Mouse (Mus musculus): ENCODE measurements around the gene Lrrc74a. TPM values are rescaled to one million over a fixed set of nuclear protein-coding genes. Genes with fewer than 3 reads are reported as not detected.

The Lrrc74a gene
- 0.08 TPM in 1 of 2 replicates, not detected in the other for polyA plus RNA-seq (2015; fragmentation: Nextera tagmentation; extraction: Ambion mirVana)

DNA sequence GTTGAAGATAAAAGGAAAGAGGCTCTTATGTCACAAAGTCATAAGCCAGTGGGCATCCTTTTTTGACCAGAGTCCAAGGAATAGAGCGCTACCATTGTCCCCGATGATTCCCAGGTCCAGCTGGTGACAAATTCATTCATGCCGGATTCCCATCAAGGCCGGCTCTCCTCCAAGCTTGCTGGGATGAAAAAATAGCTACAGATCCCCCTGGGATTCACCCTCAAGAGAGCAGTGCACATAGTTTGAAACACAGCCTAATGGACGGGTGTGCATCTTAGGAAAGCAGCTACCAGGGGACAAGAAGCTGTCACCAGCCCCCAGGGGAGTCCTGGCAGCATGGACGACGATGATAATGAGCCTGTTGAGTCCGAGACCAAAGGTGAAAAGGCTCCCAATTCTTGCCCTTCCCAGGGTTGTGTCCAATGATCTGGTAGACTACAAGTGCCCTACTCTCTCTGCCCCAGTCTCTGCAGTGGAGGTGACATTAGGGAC lies at the start of gene Lrrc74a:
Gene Lrrc74a, plus strand, starts transcription at position 51 of the 492 bp plus-strand sequence.
- ATAC-seq (ENCODE audit: insufficient read depth, low FRiP score, low read depth): no peak
- no peaks in the 10 kb centered on the region for H3K27me3 ChIP-seq (replicated peaks)
- H3K9me3 ChIP-seq: no peaks in the 10 kb centered on the region
- WGBS: 84% methylated on average over 8 of the region's 8 CpGs
- no peaks in the 10 kb centered on the region for H3K4me1 ChIP-seq
- H3K36me3 ChIP-seq: no peaks in the 10 kb centered on the region
- H3K4me2 ChIP-seq: no peak within 1 kb of the TSS
- H3K9ac ChIP-seq: no peak within 1 kb of the TSS
- no peak within 1 kb of the TSS for H3K27ac ChIP-seq
- H3K4me3 ChIP-seq (replicated peaks): no peak within 1 kb of the TSS

DNA sequence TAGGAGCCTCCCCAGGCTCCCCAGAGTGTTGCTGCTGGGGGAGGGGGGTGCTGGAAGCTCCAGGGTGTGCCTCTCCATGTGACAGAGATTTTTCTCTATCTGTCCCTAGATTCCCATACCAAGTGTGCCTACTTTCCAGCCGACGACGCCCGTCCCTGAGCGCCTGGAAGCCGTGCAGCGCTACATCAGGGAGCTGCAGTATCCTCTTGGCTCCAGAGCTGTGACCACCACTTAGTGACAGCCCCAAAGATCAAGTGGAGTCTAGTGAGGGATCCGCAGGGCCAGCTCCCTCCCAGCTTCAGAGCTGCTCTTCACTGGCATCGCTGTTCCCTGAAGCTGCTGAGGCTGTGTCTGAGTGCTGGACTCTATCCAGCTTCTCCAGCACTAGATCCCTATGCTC lies 48.9 kb upstream of the Lrrc74a start:
- Histone ChIP-seq H3K27me3 (replicated peaks) (no peaks in the 10 kb centered on the region), H3K4me1 (no peaks in the 10 kb centered on the region), H3K27ac (no peak overlapping the region), H3K36me3 (no peaks in the 10 kb centered on the region), H3K9me3 (no peaks in the 10 kb centered on the region), H3K4me2 (no peak overlapping the region), H3K4me3 (replicated peaks) (no peak overlapping the region), H3K9ac (no peak overlapping the region)
- no peak for ATAC-seq (ENCODE audit: insufficient read depth, low FRiP score, low read depth)
- 68% methylated on average over 9 of the region's 9 CpGs for WGBS

DNA sequence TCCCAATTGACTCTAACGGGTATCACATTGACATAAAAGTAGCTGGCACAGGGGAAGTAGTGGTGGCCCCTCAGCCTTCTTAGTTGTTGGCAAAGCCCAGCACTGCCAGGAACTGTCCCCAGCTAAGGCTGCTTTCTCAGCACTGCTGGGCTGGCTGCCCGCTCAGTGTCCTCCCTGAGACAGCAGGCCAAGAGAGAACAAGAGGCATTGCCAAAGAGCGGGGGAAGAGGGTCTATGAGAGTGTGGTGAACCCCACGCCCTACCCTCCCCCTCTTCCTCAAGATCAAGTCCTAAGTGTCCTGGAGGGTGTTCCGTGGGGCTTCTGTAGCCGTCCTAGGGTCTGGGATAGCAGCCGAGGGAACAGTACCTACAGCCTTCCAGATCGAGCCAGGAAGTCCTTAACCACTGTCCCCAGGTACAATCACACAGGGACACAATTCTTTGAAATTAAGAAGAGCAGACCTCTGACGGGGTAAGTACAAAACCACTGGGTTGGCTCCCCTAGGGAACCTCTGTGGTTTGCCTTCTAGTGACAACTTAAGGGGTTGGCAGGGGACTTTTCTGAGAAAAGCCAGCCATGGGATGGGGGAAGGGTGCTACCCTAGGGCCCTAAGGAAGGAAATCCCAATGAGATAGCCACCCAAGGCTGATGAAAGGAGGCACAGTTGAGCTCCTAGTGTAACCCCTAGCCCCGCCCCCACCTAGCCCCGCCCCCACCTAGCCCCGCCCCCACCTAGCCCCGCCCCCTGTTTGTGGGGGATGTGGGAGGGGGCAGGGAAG lies 47.4 kb upstream of the Lrrc74a start:
- Histone ChIP-seq H3K36me3 (no peaks in the 10 kb centered on the region), H3K9me3 (no peaks in the 10 kb centered on the region), H3K4me2 (no peak overlapping the region), H3K4me1 (no peaks in the 10 kb centered on the region), H3K9ac (no peak overlapping the region), H3K27ac (peak overlapping the region; percentile 28; the same call in 1 of the 2 replicates), H3K4me3 (replicated peaks) (no peak overlapping the region), H3K27me3 (replicated peaks) (no peaks in the 10 kb centered on the region)
- ATAC-seq (ENCODE audit: insufficient read depth, low FRiP score, low read depth): no peak; the same call in 1 of the 2 replicates
- 55% methylated on average over 13 of the region's 13 CpGs for WGBS

DNA sequence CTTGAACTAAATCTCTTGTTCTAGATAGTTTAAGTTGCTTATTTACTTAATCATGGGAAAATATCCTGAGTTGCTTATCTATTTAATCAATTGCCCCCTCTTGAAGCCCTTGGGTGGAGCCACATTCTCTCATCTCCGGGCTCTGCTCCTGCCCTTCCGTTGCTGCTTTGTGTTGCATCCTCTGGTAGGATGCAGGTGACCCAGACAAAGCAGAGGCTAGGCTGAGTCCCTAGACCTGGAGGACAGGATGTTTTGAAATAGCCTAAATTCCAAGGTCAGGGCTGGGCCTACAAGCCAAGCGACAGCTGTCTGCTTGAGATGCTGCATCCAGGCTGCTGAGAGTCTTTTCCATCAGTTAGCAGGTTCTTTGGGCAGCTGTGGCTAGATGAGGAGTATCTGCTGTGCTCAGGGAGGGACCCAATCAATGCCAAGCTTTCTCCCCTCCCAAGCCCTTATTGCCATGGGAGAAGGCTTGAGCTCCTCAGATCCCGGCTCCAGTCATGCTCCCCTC lies 46.7 kb upstream of the Lrrc74a start:
- Histone ChIP-seq H3K9ac (no peak overlapping the region), H3K4me2 (no peak overlapping the region), H3K27ac (peak overlapping the region; percentile 28; the same call in 1 of the 2 replicates), H3K4me3 (replicated peaks) (no peak overlapping the region), H3K4me1 (peaks cover under 1% of the 10 kb centered on the region; the same call in 1 of the 2 replicates), H3K36me3 (no peaks in the 10 kb centered on the region), H3K9me3 (no peaks in the 10 kb centered on the region), H3K27me3 (replicated peaks) (no peaks in the 10 kb centered on the region)
- no peak for ATAC-seq (ENCODE audit: insufficient read depth, low FRiP score, low read depth)
- WGBS: 65% methylated on average over 4 of the region's 4 CpGs

DNA sequence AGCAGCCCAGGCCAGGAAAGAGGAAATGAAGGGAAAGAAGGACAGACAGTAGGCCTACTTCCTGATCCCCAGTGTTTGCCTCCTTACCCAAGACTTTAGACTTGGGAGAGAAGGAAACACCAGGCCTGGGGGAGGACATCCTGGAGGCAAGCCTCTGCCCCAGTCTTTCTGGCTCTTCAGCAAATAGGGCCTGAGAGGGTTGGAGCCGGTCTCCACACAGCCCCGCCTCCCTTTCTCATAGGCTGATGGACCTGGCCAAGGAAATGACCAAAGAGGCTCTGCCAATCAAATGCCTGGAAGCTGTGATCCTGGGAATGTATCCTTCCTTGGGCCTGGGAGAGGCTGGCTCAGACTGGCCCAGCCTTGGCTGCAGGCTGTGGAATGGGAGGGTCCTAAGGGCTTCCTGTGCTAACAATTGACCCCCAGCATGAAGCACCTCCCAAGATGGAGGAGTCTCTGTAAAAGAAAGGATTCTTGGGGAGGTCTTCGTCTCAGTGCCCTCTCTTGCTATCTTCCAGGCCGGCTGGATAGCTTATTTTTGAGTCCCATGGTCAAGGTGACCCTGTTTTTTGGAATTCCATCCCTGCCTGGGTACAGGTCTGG lies 46.1 kb upstream of the Lrrc74a start:
- H3K9ac ChIP-seq: no peak overlapping the region
- H3K36me3 ChIP-seq: no peaks in the 10 kb centered on the region
- H3K9me3 ChIP-seq: no peaks in the 10 kb centered on the region
- WGBS: 75% methylated on average over 4 of the region's 4 CpGs
- no peak; the same call in 1 of the 2 replicates for ATAC-seq (ENCODE audit: insufficient read depth, low FRiP score, low read depth)
- H3K4me3 ChIP-seq (replicated peaks): no peak overlapping the region
- no peak overlapping the region for H3K4me2 ChIP-seq
- no peaks in the 10 kb centered on the region for H3K27me3 ChIP-seq (replicated peaks)
- no peak overlapping the region for H3K27ac ChIP-seq
- H3K4me1 ChIP-seq: peaks cover 6% of the 10 kb centered on the region; the same call in 1 of the 2 replicates

DNA sequence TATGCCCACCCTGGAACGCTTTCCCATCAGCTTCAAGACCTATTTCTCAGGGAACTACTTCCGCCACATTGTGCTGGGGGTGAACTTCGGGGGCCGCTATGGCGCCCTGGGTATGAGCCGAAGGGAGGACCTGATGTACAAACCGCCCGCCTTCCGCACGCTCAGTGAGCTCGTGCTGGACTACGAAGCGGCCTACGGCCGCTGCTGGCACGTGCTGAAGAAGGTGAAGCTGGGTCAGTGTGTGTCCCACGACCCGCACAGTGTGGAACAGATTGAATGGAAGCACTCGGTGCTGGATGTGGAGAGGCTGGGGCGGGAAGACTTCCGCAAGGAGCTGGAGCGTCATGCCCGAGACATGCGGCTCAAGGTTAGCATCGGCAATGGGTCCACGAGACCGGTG lies 45.3 kb upstream of the Lrrc74a start:
- WGBS: 94% methylated on average over 27 of the region's 27 CpGs
- ATAC-seq (ENCODE audit: insufficient read depth, low FRiP score, low read depth): no peak
- H3K9me3 ChIP-seq: no peaks in the 10 kb centered on the region
- no peak overlapping the region for H3K9ac ChIP-seq
- no peaks in the 10 kb centered on the region for H3K36me3 ChIP-seq
- H3K4me2 ChIP-seq: no peak overlapping the region
- no peaks in the 10 kb centered on the region for H3K27me3 ChIP-seq (replicated peaks)
- peaks cover 7% of the 10 kb centered on the region; the same call in 1 of the 2 replicates for H3K4me1 ChIP-seq
- no peak overlapping the region for H3K27ac ChIP-seq
- H3K4me3 ChIP-seq (replicated peaks): no peak overlapping the region

DNA sequence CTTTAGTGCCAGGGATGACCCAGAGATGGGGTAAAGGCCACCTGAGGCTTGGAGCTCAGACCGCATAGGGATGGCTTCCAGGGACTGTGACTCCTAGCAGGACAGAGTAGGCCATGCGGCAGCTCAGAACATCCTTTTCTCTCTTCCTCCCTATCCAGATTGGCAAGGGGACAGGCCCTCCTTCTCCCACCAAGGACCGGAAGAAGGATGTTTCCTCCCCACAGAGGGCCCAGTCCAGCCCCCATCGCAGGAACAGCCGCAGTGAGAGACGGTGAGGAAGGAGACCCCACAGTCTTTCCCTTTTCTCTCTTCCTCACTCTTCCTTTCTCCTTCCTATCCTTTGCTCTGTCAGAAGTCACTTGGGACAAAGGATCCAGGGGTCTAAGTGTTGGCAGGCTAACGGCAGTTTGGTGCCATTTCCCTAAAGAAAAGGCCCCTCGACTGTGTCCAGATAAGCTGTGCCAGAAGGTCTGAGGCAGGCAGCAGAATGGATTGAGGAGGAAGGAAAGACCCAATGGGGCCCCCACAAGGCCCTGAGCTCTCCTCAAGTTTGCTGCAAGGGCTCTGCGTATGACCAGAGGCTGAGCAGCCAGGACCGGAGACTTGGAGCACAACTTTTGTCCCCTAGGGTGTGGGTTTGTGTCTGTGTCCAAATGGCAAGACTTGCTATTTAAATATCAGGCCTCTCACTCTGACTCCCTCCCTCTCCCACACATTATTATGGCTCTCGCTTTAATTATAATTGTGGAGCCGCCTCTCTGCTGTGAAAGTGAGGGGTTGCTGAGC lies 43.3 kb upstream of the Lrrc74a start:
- 78% methylated on average over 12 of the region's 12 CpGs for WGBS
- no peak overlapping the region for H3K9ac ChIP-seq
- H3K9me3 ChIP-seq: no peaks in the 10 kb centered on the region
- H3K4me1 ChIP-seq: peaks cover 7% of the 10 kb centered on the region; the same call in 1 of the 2 replicates
- no peaks in the 10 kb centered on the region for H3K27me3 ChIP-seq (replicated peaks)
- no peak for ATAC-seq (ENCODE audit: insufficient read depth, low FRiP score, low read depth)
- no peaks in the 10 kb centered on the region for H3K36me3 ChIP-seq
- H3K4me2 ChIP-seq: no peak overlapping the region
- H3K27ac ChIP-seq: no peak overlapping the region
- no peak overlapping the region for H3K4me3 ChIP-seq (replicated peaks)

DNA sequence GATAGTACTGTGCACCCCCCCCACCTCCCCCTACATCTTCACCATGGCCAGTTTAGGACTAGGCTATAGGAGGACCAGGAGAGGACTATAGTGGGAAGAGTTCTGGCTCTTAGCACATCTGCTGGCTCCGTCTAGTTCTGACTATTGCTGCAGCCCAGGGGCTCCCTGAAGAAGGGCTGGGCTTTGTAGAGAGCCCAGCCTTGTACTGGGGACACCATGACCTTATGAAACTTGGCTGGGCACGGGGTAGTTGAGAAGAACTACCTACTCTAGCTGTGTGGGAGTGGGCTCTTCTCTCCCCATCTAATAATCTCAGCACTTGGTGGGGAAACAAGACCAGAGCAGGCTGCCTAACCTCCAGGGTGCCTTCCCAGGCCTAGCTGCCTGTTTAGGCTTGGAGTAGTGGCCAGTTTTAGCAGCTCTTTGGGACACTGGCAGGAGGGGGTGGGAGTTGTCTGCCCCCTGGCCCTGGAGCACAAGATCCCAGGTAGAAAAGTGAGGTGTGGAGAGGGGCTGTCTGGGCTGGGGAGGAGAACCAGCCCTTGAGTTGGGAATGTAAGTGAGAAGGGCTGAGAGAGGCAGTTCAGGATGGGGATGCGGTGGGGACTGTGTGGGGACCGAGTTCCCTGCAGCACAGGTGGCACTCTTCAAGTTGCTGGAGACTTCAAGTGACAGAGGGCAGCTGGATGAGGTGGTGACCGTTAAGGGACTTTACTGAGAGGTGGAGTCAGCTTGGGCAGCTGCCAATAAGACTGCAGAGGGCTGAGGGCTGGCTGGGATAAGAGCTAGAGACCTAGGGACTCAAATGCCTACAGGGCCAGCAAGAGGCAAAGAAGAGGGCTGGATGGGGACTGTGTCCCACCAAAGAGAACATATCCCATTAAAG lies 41.5 kb upstream of the Lrrc74a start:
- Histone ChIP-seq H3K4me2 (no peak overlapping the region), H3K4me1 (peaks cover 7% of the 10 kb centered on the region; the same call in 1 of the 2 replicates), H3K9ac (no peak overlapping the region), H3K27ac (0 out of 2 replicates have a peak overlapping the region, but pooled peaks have one; percentile 5), H3K4me3 (replicated peaks) (no peak overlapping the region), H3K27me3 (replicated peaks) (no peaks in the 10 kb centered on the region), H3K9me3 (no peaks in the 10 kb centered on the region), H3K36me3 (no peaks in the 10 kb centered on the region)
- 43% methylated on average over 5 of the region's 5 CpGs for WGBS
- peak; percentile 20; the same call in 1 of the 2 replicates for ATAC-seq (ENCODE audit: insufficient read depth, low FRiP score, low read depth)

DNA sequence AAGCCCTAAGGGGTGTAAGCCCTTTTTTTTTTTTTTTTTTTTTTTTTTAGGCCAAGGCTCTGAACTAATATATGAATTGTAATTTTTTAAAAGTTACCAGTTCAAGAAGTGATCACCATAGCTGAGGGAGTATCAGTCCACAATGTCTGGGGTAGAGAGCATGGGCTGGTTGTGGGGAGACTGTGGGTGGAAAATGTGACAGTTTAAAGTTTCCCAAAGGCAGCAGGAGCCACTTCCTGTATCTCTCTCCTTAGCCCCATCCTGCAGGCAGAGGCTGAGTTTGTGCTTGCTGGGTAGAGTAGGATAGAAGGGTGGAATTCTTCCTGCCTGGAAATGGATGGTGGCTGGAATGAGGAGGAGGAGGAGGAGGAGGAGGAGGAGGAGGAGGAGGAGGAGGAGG lies 40.8 kb upstream of the Lrrc74a start:
- H3K4me2 ChIP-seq: no peak overlapping the region
- H3K9me3 ChIP-seq: no peaks in the 10 kb centered on the region
- no peaks in the 10 kb centered on the region for H3K27me3 ChIP-seq (replicated peaks)
- no peaks in the 10 kb centered on the region for H3K36me3 ChIP-seq
- H3K27ac ChIP-seq: no peak overlapping the region
- no peak overlapping the region for H3K4me3 ChIP-seq (replicated peaks)
- ATAC-seq (ENCODE audit: insufficient read depth, low FRiP score, low read depth): no peak
- H3K4me1 ChIP-seq: peaks cover 7% of the 10 kb centered on the region; the same call in 1 of the 2 replicates
- H3K9ac ChIP-seq: no peak overlapping the region

DNA sequence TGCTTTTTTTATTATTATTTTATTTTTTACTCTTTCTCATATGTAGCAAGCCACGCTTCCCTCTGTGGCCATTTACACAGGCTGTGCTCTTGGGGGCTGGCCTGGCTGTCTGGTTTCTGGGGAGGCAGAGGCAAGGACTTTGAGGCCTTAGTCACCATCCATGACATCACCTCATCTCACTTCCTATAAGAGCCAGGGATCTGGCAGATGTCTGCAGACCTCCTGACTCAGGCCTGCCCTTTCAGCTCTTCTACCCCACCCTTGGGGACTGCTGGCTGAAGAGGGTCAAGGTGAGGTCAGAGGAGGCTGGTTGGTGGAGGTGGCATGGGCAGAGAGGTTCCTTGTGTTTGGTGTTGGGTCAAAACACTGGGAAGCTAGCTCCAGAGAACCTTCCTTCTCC lies 39.7 kb upstream of the Lrrc74a start:
- peaks cover 7% of the 10 kb centered on the region; the same call in 1 of the 2 replicates for H3K4me1 ChIP-seq
- no peaks in the 10 kb centered on the region for H3K27me3 ChIP-seq (replicated peaks)
- ATAC-seq (ENCODE audit: insufficient read depth, low FRiP score, low read depth): no peak
- no peak overlapping the region for H3K4me3 ChIP-seq (replicated peaks)
- H3K27ac ChIP-seq: no peak overlapping the region
- H3K36me3 ChIP-seq: no peaks in the 10 kb centered on the region
- WGBS: 100% methylated on average over 1 of the region's 1 CpGs
- H3K9me3 ChIP-seq: no peaks in the 10 kb centered on the region
- H3K9ac ChIP-seq: no peak overlapping the region
- H3K4me2 ChIP-seq: no peak overlapping the region

DNA sequence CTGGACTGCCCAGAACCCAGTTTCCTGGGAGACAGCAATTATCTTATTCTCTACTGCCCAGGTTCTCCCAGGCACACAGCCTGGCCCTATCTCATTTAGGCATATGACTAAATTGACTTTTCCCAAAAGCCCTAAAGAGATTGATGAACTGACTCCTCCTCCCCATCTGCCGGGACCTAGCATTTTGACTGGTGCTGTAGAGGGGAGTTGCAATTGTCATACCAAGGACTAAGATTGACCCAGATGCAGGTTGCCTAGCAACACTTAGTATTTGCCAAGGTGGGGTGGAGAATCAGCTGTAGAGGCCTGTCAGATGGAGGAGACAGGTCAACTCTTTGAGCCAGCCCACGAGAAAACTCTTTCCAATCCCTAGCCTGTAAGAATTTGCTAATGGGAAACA lies 36.2 kb upstream of the Lrrc74a start:
- Histone ChIP-seq H3K27ac (no peak overlapping the region), H3K9me3 (no peaks in the 10 kb centered on the region)
- ATAC-seq (ENCODE audit: insufficient read depth, low FRiP score, low read depth): no peak

More for the DNA sequence above, 36.2 kb upstream of the Lrrc74a start:
- 62% methylated on average over 2 of the region's 2 CpGs for WGBS
- no peak overlapping the region for H3K9ac ChIP-seq
- H3K4me1 ChIP-seq: peaks cover 2% of the 10 kb centered on the region; the same call in 1 of the 2 replicates
- no peak overlapping the region for H3K4me3 ChIP-seq (replicated peaks)
- H3K27me3 ChIP-seq (replicated peaks): no peaks in the 10 kb centered on the region
- no peak overlapping the region for H3K4me2 ChIP-seq
- H3K36me3 ChIP-seq: no peaks in the 10 kb centered on the region

Measured in stomach, embryonic 15.5 days (tissue).